Mouse (Mus musculus) lung, postnatal 0 days (tissue): Measurements from ENCODE around the gene Mefv. TPM values are rescaled to one million over a fixed set of nuclear protein-coding genes. Genes with fewer than 3 reads are reported as not detected.

Experiments used
- ATAC-seq: fragments of 200-750 bp; cut with Nextera tagmentation; 2 replicates; pipeline ENCODE4 v1.8.0; 2017; ENCODE audit warnings: moderate library complexity
- DNase-seq: peaks from one replicate; pipeline ENCODE4 v3.0.0-alpha.2; 2016; ENCODE audit warnings: low spot score
- H3K27ac ChIP-seq: fragments of 300-500 bp; sonication (generic); 2 replicates; pipeline ENCODE4 v1.5.1; 2014; ENCODE audit warnings: antibody characterized with exemption, mild to moderate bottlenecking, low read length, mixed read lengths
- H3K27me3 ChIP-seq: fragments of 300-500 bp; sonication (generic); replicated peaks from 2 replicates; pipeline ENCODE4 v1.6.1; 2014; ENCODE audit warnings: low read length, mixed read lengths; ENCODE audit not compliant: insufficient read depth
- H3K36me3 ChIP-seq: fragments of 300-500 bp; sonication (generic); 2 replicates; pipeline ENCODE4 v1.6.1; 2014; ENCODE audit warnings: low read length, mixed read lengths; ENCODE audit not compliant: insufficient read depth
- H3K4me1 ChIP-seq: fragments of 300-500 bp; sonication (generic); 2 replicates; pipeline ENCODE4 v1.6.1; 2014; ENCODE audit warnings: antibody characterized with exemption, low read depth, low read length, mixed read lengths; ENCODE audit not compliant: insufficient read depth
- H3K4me2 ChIP-seq: fragments of 300-500 bp; sonication (generic); replicated peaks from 2 replicates; pipeline ENCODE4 v1.6.1; 2014; ENCODE audit warnings: low read depth, mild to moderate bottlenecking, low read length, moderate library complexity, mixed read lengths
- H3K4me3 ChIP-seq: fragments of 300-500 bp; sonication (generic); 2 replicates; pipeline ENCODE4 v1.5.1; 2014; ENCODE audit warnings: low read depth, low read length
- H3K9ac ChIP-seq: fragments of 300-500 bp; sonication (generic); replicated peaks from 2 replicates; pipeline ENCODE4 v1.6.1; 2014; ENCODE audit warnings: low read depth, mild to moderate bottlenecking
- H3K9me3 ChIP-seq: fragments of 300-500 bp; sonication (generic); 2 replicates; pipeline ENCODE4 v1.6.1; 2016; ENCODE audit warnings: low read length, mixed read lengths
- CTCF ChIP-seq: IDR thresholded peaks from 2 replicates; pipeline ENCODE4 v1.5.1; 2016; ENCODE audit warnings: antibody characterized with exemption, mild to moderate bottlenecking
- EP300 ChIP-seq: IDR thresholded peaks from 2 replicates; pipeline ENCODE4 v1.6.1; 2016; ENCODE audit warnings: antibody characterized with exemption, mild to moderate bottlenecking, control low read depth
- WGBS: fragments of 180-500 bp; shearing (Covaris S2); extraction: QIAGEN DNeasy Blood & Tissue Kit; methylation state at CpG from one replicate; pipeline ENCODE4 v1.1.7; 2014; 5-methylcytosine and 5-hydroxymethylcytosine counted together
- polyA plus RNA-seq: library from polyadenylated mRNA; unstranded; fragments of >200 nt; fragmentation: Nextera tagmentation; extraction: Ambion mirVana; gene quantifications from 2 replicates; pipeline ENCODE4 v1.2.1, GENCODE M21; 2015

Mefv gene
- polyA plus RNA-seq, 1 experiment from 2014 or later: not detected

DNA sequence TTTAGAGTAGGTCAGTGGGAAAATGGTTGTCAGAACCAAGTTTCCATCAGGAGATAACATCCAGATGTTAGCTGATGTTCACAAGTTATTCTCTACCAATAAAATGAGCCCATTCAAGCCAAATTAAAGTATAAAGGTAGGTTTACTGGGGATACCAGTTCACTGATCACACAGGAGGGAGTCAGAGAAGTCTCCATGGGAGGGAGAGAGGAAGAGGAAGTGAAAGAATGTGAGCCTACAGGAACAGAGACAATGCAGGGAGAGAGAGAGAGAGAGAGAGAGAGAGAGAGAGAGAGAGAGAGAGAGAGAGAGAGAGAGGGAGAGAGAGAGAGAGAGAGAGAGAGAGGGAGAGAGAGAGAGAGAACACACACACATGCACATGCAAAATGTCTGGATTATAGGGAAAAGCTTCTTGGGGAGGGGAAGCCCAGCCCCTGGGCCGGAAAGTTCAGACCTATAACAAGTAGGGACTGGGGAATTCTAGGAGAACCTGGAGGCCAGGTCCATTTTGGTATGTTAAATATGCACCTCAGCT, 15.4 kb upstream of the Mefv start:
- no peak for TF ChIP-seq CTCF
- TF ChIP-seq EP300: no peak
- no peak for DNase-seq
- H3K36me3 ChIP-seq: no peaks in the 10 kb centered on the region
- no peaks in the 10 kb centered on the region for H3K27me3 ChIP-seq
- H3K9ac ChIP-seq: no peak overlapping the region
- no peak for ATAC-seq
- WGBS: 47% methylated on average over 1 of the region's 1 CpGs
- no peak overlapping the region for H3K4me3 ChIP-seq
- no peaks in the 10 kb centered on the region for H3K4me1 ChIP-seq
- no peaks in the 10 kb centered on the region for H3K9me3 ChIP-seq
- no peak overlapping the region for H3K4me2 ChIP-seq
- no peak overlapping the region for H3K27ac ChIP-seq

GRCm38 (mm10) chr16:3732612-3733011, 14.7 kb upstream of the Mefv start:
- H3K9me3 ChIP-seq: no peaks in the 10 kb centered on the region
- no peaks in the 10 kb centered on the region for H3K36me3 ChIP-seq
- H3K4me1 ChIP-seq: no peaks in the 10 kb centered on the region
- peak; percentile 18 for DNase-seq
- ATAC-seq: no peak
- H3K27ac ChIP-seq: no peak overlapping the region
- WGBS: 77% methylated on average over 4 of the region's 4 CpGs
- TF ChIP-seq EP300 (no peak), CTCF (no peak)
- H3K4me3 ChIP-seq: no peak overlapping the region
- no peaks in the 10 kb centered on the region for H3K27me3 ChIP-seq
- no peak overlapping the region for H3K9ac ChIP-seq
- no peak overlapping the region for H3K4me2 ChIP-seq

- WGBS: 79% methylated on average over 6 of the region's 6 CpGs
- Histone ChIP-seq H3K4me3 (no peak overlapping the region), H3K27me3 (no peaks in the 10 kb centered on the region), H3K36me3 (no peaks in the 10 kb centered on the region), H3K4me2 (no peak overlapping the region), H3K27ac (no peak overlapping the region), H3K9me3 (no peaks in the 10 kb centered on the region), H3K4me1 (no peaks in the 10 kb centered on the region), H3K9ac (no peak overlapping the region)
- no peak for TF ChIP-seq EP300
- no peak for TF ChIP-seq CTCF
- ATAC-seq (no peak), DNase-seq (no peak)
Observed at GRCm38 (mm10) chr16:3727980-3728720, 10.3 kb upstream of the Mefv start.

DNA sequence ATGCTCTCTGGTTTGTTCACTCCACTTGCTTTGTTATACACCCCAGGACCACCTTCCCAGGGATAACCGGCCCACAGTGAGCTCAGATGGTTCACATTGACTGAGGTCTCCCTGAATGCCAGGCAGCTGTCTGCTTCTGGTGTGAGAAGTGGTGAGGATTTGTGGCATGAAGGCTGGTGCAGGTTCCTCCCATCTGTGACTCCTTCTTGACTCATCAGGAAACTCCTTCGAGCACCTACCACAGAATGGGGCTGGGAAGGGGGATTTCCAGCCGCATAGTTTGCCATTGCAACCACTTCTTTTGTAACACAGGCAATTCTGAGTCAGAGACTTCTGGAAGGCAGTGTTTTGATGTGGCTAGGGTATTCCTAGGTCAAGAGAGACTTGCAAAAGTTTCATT, 5.3 kb upstream of the Mefv start:
- no peak overlapping the region for H3K4me3 ChIP-seq
- no peaks in the 10 kb centered on the region for H3K4me1 ChIP-seq
- ATAC-seq: no peak
- H3K27ac ChIP-seq: no peak overlapping the region
- no peak for TF ChIP-seq CTCF
- TF ChIP-seq EP300: no peak
- H3K4me2 ChIP-seq: no peak overlapping the region
- H3K9ac ChIP-seq: no peak overlapping the region
- H3K27me3 ChIP-seq: no peaks in the 10 kb centered on the region
- no peaks in the 10 kb centered on the region for H3K36me3 ChIP-seq
- no peaks in the 10 kb centered on the region for H3K9me3 ChIP-seq
- WGBS: 68% methylated on average over 3 of the region's 3 CpGs
- no peak for DNase-seq

DNA sequence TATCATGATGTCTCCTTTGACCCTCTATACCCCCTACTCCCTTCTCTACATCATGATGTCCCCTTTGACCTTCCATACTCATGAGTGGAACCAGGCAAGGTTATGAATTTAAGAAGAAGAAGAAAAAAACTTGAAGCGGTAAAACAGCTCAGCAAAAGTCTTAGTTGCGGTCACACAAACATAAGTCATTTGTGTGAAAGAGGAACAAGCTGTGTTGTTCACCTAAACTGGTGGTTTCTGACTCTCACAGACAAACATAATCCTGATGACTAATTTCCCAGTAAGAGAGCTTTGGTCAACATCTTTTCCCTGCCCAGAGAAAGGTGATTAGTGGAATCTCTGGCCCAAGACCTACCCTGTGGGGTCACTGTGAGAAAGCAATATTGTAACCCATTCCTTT, 3.2 kb downstream of the Mefv start:
- no peak for ATAC-seq
- H3K4me3 ChIP-seq: no peak overlapping the region
- WGBS: 93% methylated on average over 2 of the region's 2 CpGs
- no peaks in the 10 kb centered on the region for H3K4me1 ChIP-seq
- H3K4me2 ChIP-seq: no peak overlapping the region
- no peak overlapping the region for H3K27ac ChIP-seq
- H3K9ac ChIP-seq: no peak overlapping the region
- DNase-seq: peak; percentile 12
- no peaks in the 10 kb centered on the region for H3K9me3 ChIP-seq
- no peak for TF ChIP-seq CTCF
- no peak for TF ChIP-seq EP300
- no peaks in the 10 kb centered on the region for H3K27me3 ChIP-seq
- H3K36me3 ChIP-seq: no peaks in the 10 kb centered on the region

DNA sequence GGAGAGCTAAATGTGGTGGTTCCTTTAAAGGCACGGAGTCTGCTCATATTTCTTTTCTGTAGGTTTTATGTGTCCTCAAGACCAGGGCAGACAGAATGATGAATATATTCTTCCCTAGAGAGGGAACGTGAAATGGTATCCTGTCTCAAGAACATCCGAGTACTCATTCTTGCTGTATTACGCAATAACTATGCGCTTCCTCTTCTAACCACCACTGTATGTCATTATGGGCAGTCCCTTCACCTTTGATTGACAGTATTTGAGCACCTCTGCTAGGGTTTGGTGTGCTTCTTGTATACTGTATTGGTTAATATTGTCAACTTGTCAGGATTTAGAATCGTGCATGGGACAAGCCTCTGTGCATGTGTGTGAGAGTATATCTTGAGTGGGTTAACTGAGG, 11.2 kb downstream of the Mefv start:
- Histone ChIP-seq H3K27me3 (no peaks in the 10 kb centered on the region), H3K4me2 (no peak overlapping the region), H3K4me3 (no peak overlapping the region), H3K9me3 (no peaks in the 10 kb centered on the region), H3K27ac (no peak overlapping the region), H3K4me1 (no peaks in the 10 kb centered on the region), H3K36me3 (no peaks in the 10 kb centered on the region), H3K9ac (no peak overlapping the region)
- ATAC-seq (no peak), DNase-seq (no peak)
- TF ChIP-seq CTCF: no peak
- no peak for TF ChIP-seq EP300
- WGBS: 69% methylated on average over 6 of the region's 6 CpGs
